Mouse (Mus musculus): ENCODE measurements around the gene Hck. TPM values are rescaled to one million over a fixed set of nuclear protein-coding genes. Genes with fewer than 3 reads are reported as not detected.

Gene Hck
- polyA plus RNA-seq, 1 experiment from 2014 or later = 5.3 TPM

GRCm38 (mm10) chr2:153187848-153188247 is 79.6 kb downstream of the Hck start:
- no peak for ATAC-seq (replicated peaks; ENCODE audit: low FRiP score)
- Histone ChIP-seq H3K4me3 (replicated peaks) (no peak overlapping the region), H3K27ac (no peak overlapping the region), H3K27me3 (no peaks in the 10 kb centered on the region), H3K36me3 (peaks cover 99% of the 10 kb centered on the region), H3K9me3 (replicated peaks) (no peaks in the 10 kb centered on the region), H3K4me2 (no peak overlapping the region), H3K4me1 (no peaks in the 10 kb centered on the region), H3K9ac (no peak overlapping the region)
- 71% methylated on average over 2 of the region's 2 CpGs for WGBS

GRCm38 (mm10) chr2:153191242-153191641 is 83.0 kb downstream of the Hck start:
- WGBS = 87% methylated on average over 2 of the region's 2 CpGs
- Histone ChIP-seq H3K27ac (no peak overlapping the region), H3K9me3 (replicated peaks) (no peaks in the 10 kb centered on the region), H3K27me3 (no peaks in the 10 kb centered on the region), H3K9ac (no peak overlapping the region), H3K4me3 (replicated peaks) (no peak overlapping the region), H3K4me2 (no peak overlapping the region), H3K4me1 (no peaks in the 10 kb centered on the region), H3K36me3 (peaks cover 98% of the 10 kb centered on the region)
- no peak for ATAC-seq (replicated peaks; ENCODE audit: low FRiP score)

- H3K4me3 ChIP-seq (replicated peaks) = no peak overlapping the region
- H3K27ac ChIP-seq = no peak overlapping the region
- 95% methylated on average over 3 of the region's 3 CpGs for WGBS
- peaks cover 97% of the 10 kb centered on the region for H3K36me3 ChIP-seq
- no peaks in the 10 kb centered on the region for H3K4me1 ChIP-seq
- H3K27me3 ChIP-seq = no peaks in the 10 kb centered on the region
- ATAC-seq (replicated peaks; ENCODE audit: low FRiP score) = no peak
- H3K9ac ChIP-seq = no peak overlapping the region
- H3K4me2 ChIP-seq = no peak overlapping the region
- no peaks in the 10 kb centered on the region for H3K9me3 ChIP-seq (replicated peaks)
Measured at GRCm38 (mm10) chr2:153194255-153194654, 86.0 kb downstream of the Hck start.

- Histone ChIP-seq H3K4me1 (no peaks in the 10 kb centered on the region), H3K27me3 (no peaks in the 10 kb centered on the region), H3K27ac (no peak overlapping the region), H3K9ac (no peak overlapping the region), H3K36me3 (peaks cover 92% of the 10 kb centered on the region), H3K4me3 (replicated peaks) (no peak overlapping the region), H3K4me2 (no peak overlapping the region), H3K9me3 (replicated peaks) (no peaks in the 10 kb centered on the region)
- no peak for ATAC-seq (replicated peaks; ENCODE audit: low FRiP score)
- WGBS = 66% methylated on average over 5 of the region's 5 CpGs
Measured at GRCm38 (mm10) chr2:153198485-153198884, 90.2 kb downstream of the Hck start.

- no peak overlapping the region for H3K4me3 ChIP-seq (replicated peaks)
- H3K9me3 ChIP-seq (replicated peaks) = no peaks in the 10 kb centered on the region
- ATAC-seq (replicated peaks; ENCODE audit: low FRiP score) = no peak
- H3K4me2 ChIP-seq = no peak overlapping the region
- no peaks in the 10 kb centered on the region for H3K27me3 ChIP-seq
- H3K27ac ChIP-seq = no peak overlapping the region
- peaks cover 92% of the 10 kb centered on the region for H3K36me3 ChIP-seq
- no peak overlapping the region for H3K9ac ChIP-seq
- no peaks in the 10 kb centered on the region for H3K4me1 ChIP-seq
- WGBS = 78% methylated on average over 2 of the region's 2 CpGs
Measured at GRCm38 (mm10) chr2:153199114-153199513, 90.8 kb downstream of the Hck start.

Other genes starting within 250 kb of the Hck start
- gene Mylk2, start 197.1 kb upstream of the Hck start, polyA plus RNA-seq (2015; fragmentation: Nextera tagmentation; extraction: Ambion mirVana) = 0.43 and 0.77 TPM in 2 replicates
- gene Foxs1, start 175.3 kb upstream of the Hck start, polyA plus RNA-seq (2015; fragmentation: Nextera tagmentation; extraction: Ambion mirVana) = 5.1 and 6.9 TPM in 2 replicates
- gene Dusp15, start 156.8 kb upstream of the Hck start, polyA plus RNA-seq (2015; fragmentation: Nextera tagmentation; extraction: Ambion mirVana) = 3.0 and 3.1 TPM in 2 replicates
- gene Ttll9, start 146.0 kb upstream of the Hck start, polyA plus RNA-seq (2015; fragmentation: Nextera tagmentation; extraction: Ambion mirVana) = 1.1 and 1.6 TPM in 2 replicates
- 111 and 112 TPM in 2 replicates for gene Pdrg1, start 93.0 kb upstream of the Hck start, polyA plus RNA-seq (2015; fragmentation: Nextera tagmentation; extraction: Ambion mirVana)
- not detected in 2 replicates for gene Xkr7, start 76.6 kb upstream of the Hck start, polyA plus RNA-seq (2015; fragmentation: Nextera tagmentation; extraction: Ambion mirVana)
- 3.5 and 3.6 TPM in 2 replicates for gene Ccm2l, start 42.5 kb upstream of the Hck start, polyA plus RNA-seq (2015; fragmentation: Nextera tagmentation; extraction: Ambion mirVana)
- gene Tm9sf4, start 52.8 kb downstream of the Hck start, polyA plus RNA-seq (2015; fragmentation: Nextera tagmentation; extraction: Ambion mirVana) = 90.9 and 93.2 TPM in 2 replicates
- 10.3 and 12.2 TPM in 2 replicates for gene Tspyl3, start 117.0 kb downstream of the Hck start, polyA plus RNA-seq (2015; fragmentation: Nextera tagmentation; extraction: Ambion mirVana)
- 15.4 and 16.0 TPM in 2 replicates for gene Plagl2, start 133.0 kb downstream of the Hck start, polyA plus RNA-seq (2015; fragmentation: Nextera tagmentation; extraction: Ambion mirVana)
- gene Pofut1, start 133.1 kb downstream of the Hck start, polyA plus RNA-seq (2015; fragmentation: Nextera tagmentation; extraction: Ambion mirVana) = 6.4 and 7.0 TPM in 2 replicates
- 8.1 and 9.0 TPM in 2 replicates for gene Kif3b, start 182.9 kb downstream of the Hck start, polyA plus RNA-seq (2015; fragmentation: Nextera tagmentation; extraction: Ambion mirVana)
- gene Asxl1, start 237.4 kb downstream of the Hck start, polyA plus RNA-seq (2015; fragmentation: Nextera tagmentation; extraction: Ambion mirVana) = 11.2 and 12.2 TPM in 2 replicates